Mouse (Mus musculus): ENCODE measurements around the gene Gpr152.
A peak's percentile ranks its signal among the peaks of the same experiment; 100 is the strongest.

Gpr152 gene

DNA sequence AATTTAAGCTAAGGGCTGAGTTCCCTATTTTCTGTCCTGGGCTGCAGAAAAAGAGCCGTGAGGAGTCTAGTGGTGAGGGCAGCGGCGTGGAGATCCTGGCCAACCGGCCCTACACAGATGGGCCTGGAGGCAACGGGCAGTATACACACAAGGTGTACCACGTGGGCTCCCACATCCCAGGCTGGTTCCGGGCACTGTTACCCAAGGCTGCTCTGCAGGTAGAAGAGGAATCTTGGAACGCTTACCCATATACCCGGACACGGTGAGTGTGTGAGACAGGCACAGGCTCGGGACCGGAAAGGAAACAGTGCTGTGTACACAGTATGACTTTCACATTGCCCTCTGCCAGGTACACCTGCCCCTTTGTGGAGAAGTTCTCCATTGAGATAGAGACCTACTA, 37.0 kb upstream of the Gpr152 start:
- TF ChIP-seq NANOG (IDR thresholded peaks at IDR 0.05; ENCODE audit: borderline replicate concordance, low read length) (no peak), CTCF (conservative IDR thresholded peaks at IDR 0.05; ENCODE audit: low read length) (no peak), POU5F1 (IDR thresholded peaks at IDR 0.05; ENCODE audit: borderline replicate concordance, low read length) (no peak)
- Histone ChIP-seq H3K27me3 (ENCODE audit: insufficient read depth, low read length) (peaks cover 44% of the 10 kb centered on the region), H3K9me3 (ENCODE audit: low read length) (no peaks in the 10 kb centered on the region), H3K36me3 (ENCODE audit: insufficient read depth, low read length) (peaks cover 11% of the 10 kb centered on the region), H3K4me1 (replicated peaks; ENCODE audit: low read depth, low read length) (peaks cover 57% of the 10 kb centered on the region), H3K4me3 (replicated peaks; ENCODE audit: low read length) (no peak overlapping the region)

- Histone ChIP-seq H3K4me1 (replicated peaks; ENCODE audit: low read depth, low read length) (peaks cover 57% of the 10 kb centered on the region), H3K36me3 (ENCODE audit: insufficient read depth, low read length) (peaks cover 6% of the 10 kb centered on the region), H3K27me3 (ENCODE audit: insufficient read depth, low read length) (peaks cover 44% of the 10 kb centered on the region), H3K4me3 (replicated peaks; ENCODE audit: low read length) (no peak overlapping the region), H3K9me3 (ENCODE audit: low read length) (no peaks in the 10 kb centered on the region)
- TF ChIP-seq CTCF (conservative IDR thresholded peaks at IDR 0.05; ENCODE audit: low read length) (no peak), POU5F1 (IDR thresholded peaks at IDR 0.05; ENCODE audit: borderline replicate concordance, low read length) (no peak), NANOG (IDR thresholded peaks at IDR 0.05; ENCODE audit: borderline replicate concordance, low read length) (no peak)
Measured at GRCm38 (mm10) chr19:4103294-4103693, 36.3 kb upstream of the Gpr152 start.

GRCm38 (mm10) chr19:4103792-4104191, 35.8 kb upstream of the Gpr152 start:
- Histone ChIP-seq H3K4me3 (replicated peaks; ENCODE audit: low read length) (no peak overlapping the region), H3K4me1 (replicated peaks; ENCODE audit: low read depth, low read length) (peaks cover 57% of the 10 kb centered on the region), H3K9me3 (ENCODE audit: low read length) (no peaks in the 10 kb centered on the region), H3K27me3 (ENCODE audit: insufficient read depth, low read length) (peaks cover 44% of the 10 kb centered on the region), H3K36me3 (ENCODE audit: insufficient read depth, low read length) (peaks cover 1% of the 10 kb centered on the region)
- TF ChIP-seq POU5F1 (IDR thresholded peaks at IDR 0.05; ENCODE audit: borderline replicate concordance, low read length) (no peak), NANOG (IDR thresholded peaks at IDR 0.05; ENCODE audit: borderline replicate concordance, low read length) (no peak), CTCF (conservative IDR thresholded peaks at IDR 0.05; ENCODE audit: low read length) (no peak)

DNA sequence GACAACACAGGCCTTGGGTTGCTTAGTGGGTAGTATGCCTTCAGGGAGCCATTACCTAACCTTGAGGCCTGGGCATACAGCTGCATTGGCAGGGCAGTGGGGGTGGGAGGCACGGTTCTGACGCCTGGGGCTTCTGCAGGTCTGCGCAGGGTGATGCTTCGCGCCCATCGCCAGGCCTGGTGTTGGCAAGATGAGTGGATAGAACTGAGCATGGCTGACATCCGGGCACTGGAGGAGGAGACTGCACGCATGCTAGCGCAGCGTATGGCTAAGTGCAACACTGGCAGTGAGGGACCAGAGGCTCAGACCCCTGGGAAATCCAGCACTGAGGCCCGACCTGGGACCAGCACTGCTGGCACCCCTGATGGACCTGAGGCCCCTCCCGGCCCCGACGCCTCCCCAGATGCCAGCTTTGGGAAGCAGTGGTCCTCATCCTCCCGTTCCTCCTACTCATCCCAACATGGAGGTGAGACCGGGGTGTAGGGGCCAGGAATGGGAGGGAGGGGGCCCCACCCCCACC, 34.9 kb upstream of the Gpr152 start:
- no peaks in the 10 kb centered on the region for H3K9me3 ChIP-seq (ENCODE audit: low read length)
- H3K27me3 ChIP-seq (ENCODE audit: insufficient read depth, low read length) = peaks cover 42% of the 10 kb centered on the region
- peaks cover 48% of the 10 kb centered on the region for H3K4me1 ChIP-seq (replicated peaks; ENCODE audit: low read depth, low read length)
- TF ChIP-seq POU5F1 (IDR thresholded peaks at IDR 0.05; ENCODE audit: borderline replicate concordance, low read length) = no peak
- no peak for TF ChIP-seq CTCF (conservative IDR thresholded peaks at IDR 0.05; ENCODE audit: low read length)
- TF ChIP-seq NANOG (IDR thresholded peaks at IDR 0.05; ENCODE audit: borderline replicate concordance, low read length) = no peak
- no peaks in the 10 kb centered on the region for H3K36me3 ChIP-seq (ENCODE audit: insufficient read depth, low read length)
- H3K4me3 ChIP-seq (replicated peaks; ENCODE audit: low read length) = no peak overlapping the region

GRCm38 (mm10) chr19:4106654-4107053, 32.9 kb upstream of the Gpr152 start:
- Histone ChIP-seq H3K4me3 (replicated peaks; ENCODE audit: low read length) (no peak overlapping the region), H3K27me3 (ENCODE audit: insufficient read depth, low read length) (peaks cover 29% of the 10 kb centered on the region), H3K9me3 (ENCODE audit: low read length) (no peaks in the 10 kb centered on the region), H3K36me3 (ENCODE audit: insufficient read depth, low read length) (peaks cover 2% of the 10 kb centered on the region), H3K4me1 (replicated peaks; ENCODE audit: low read depth, low read length) (peaks cover 46% of the 10 kb centered on the region)
- no peak for TF ChIP-seq POU5F1 (IDR thresholded peaks at IDR 0.05; ENCODE audit: borderline replicate concordance, low read length)
- TF ChIP-seq CTCF (conservative IDR thresholded peaks at IDR 0.05; ENCODE audit: low read length) = no peak
- TF ChIP-seq NANOG (IDR thresholded peaks at IDR 0.05; ENCODE audit: borderline replicate concordance, low read length) = no peak

GRCm38 (mm10) chr19:4108535-4108934, 31.1 kb upstream of the Gpr152 start:
- TF ChIP-seq CTCF (conservative IDR thresholded peaks at IDR 0.05; ENCODE audit: low read length) (no peak), POU5F1 (IDR thresholded peaks at IDR 0.05; ENCODE audit: borderline replicate concordance, low read length) (no peak), NANOG (IDR thresholded peaks at IDR 0.05; ENCODE audit: borderline replicate concordance, low read length) (no peak)
- Histone ChIP-seq H3K4me1 (replicated peaks; ENCODE audit: low read depth, low read length) (peaks cover 51% of the 10 kb centered on the region), H3K4me3 (replicated peaks; ENCODE audit: low read length) (peak overlapping the region; percentile 69; the same call in 1 of the 2 replicates), H3K36me3 (ENCODE audit: insufficient read depth, low read length) (peaks cover 20% of the 10 kb centered on the region), H3K27me3 (ENCODE audit: insufficient read depth, low read length) (peaks cover 12% of the 10 kb centered on the region), H3K9me3 (ENCODE audit: low read length) (no peaks in the 10 kb centered on the region)

GRCm38 (mm10) chr19:4112063-4112960, 27.3 kb upstream of the Gpr152 start:
- Histone ChIP-seq H3K4me3 (replicated peaks; ENCODE audit: low read length) (no peak overlapping the region), H3K27me3 (ENCODE audit: insufficient read depth, low read length) (peaks cover 6% of the 10 kb centered on the region; the same call in 1 of the 2 replicates), H3K9me3 (ENCODE audit: low read length) (no peaks in the 10 kb centered on the region), H3K4me1 (replicated peaks; ENCODE audit: low read depth, low read length) (peaks cover 51% of the 10 kb centered on the region), H3K36me3 (ENCODE audit: insufficient read depth, low read length) (peaks cover 58% of the 10 kb centered on the region)
- TF ChIP-seq CTCF (conservative IDR thresholded peaks at IDR 0.05; ENCODE audit: low read length) (no peak), NANOG (IDR thresholded peaks at IDR 0.05; ENCODE audit: borderline replicate concordance, low read length) (no peak), POU5F1 (IDR thresholded peaks at IDR 0.05; ENCODE audit: borderline replicate concordance, low read length) (no peak)

GRCm38 (mm10) chr19:4113186-4113805, 26.3 kb upstream of the Gpr152 start:
- Histone ChIP-seq H3K9me3 (ENCODE audit: low read length) (no peaks in the 10 kb centered on the region), H3K36me3 (ENCODE audit: insufficient read depth, low read length) (peaks cover 68% of the 10 kb centered on the region), H3K27me3 (ENCODE audit: insufficient read depth, low read length) (peaks cover 6% of the 10 kb centered on the region; the same call in 1 of the 2 replicates), H3K4me1 (replicated peaks; ENCODE audit: low read depth, low read length) (peaks cover 48% of the 10 kb centered on the region), H3K4me3 (replicated peaks; ENCODE audit: low read length) (no peak overlapping the region)
- TF ChIP-seq CTCF (conservative IDR thresholded peaks at IDR 0.05; ENCODE audit: low read length) = no peak
- TF ChIP-seq POU5F1 (IDR thresholded peaks at IDR 0.05; ENCODE audit: borderline replicate concordance, low read length) = no peak
- no peak for TF ChIP-seq NANOG (IDR thresholded peaks at IDR 0.05; ENCODE audit: borderline replicate concordance, low read length)

All from E14TG2a.4 (cell line).